Mouse (Mus musculus) spleen, adult 12 weeks (tissue): ENCODE measurements at regions not wholly inside any gene's neighbourhood (a gene's known extent, or its start where the extent isn't known, plus 50 kb on each side); places are given as distances from the start of the nearest gene placed in this dataset.

ENCODE experiments used
- DNase-seq: peaks from one replicate; pipeline ENCODE4 v3.0.0; 2022; ENCODE audit warnings: low spot score

GRCm38 (mm10) chr2:45239501-45240292, 122.5 kb upstream of the Zeb2 start:
- no peak for DNase-seq

DNA sequence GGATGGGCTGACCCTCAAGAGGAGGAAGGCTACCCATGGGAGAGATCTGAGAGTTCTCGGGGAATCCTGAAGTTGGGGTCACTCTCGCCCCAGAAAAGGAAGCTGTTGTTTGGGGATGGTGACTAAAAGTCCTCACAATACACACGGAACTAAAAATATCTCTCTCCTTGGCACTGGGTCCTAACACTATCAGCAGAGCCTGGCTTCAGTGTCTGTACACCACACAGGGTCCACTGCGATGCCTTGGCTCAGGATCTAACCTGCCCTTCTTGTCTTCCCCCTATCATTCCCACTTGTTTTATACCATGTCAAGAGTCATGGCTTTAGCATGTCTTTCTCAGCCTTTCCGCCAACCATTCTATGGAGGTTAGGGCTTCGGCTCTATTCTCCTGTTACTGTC, 121.8 kb upstream of the Zeb2 start:
- no peak for DNase-seq

GRCm38 (mm10) chr2:45236168-45236700, 119.0 kb upstream of the Zeb2 start:
- no peak for DNase-seq

GRCm38 (mm10) chr2:45234148-45234547, 117.0 kb upstream of the Zeb2 start:
- no peak for DNase-seq

- no peak for DNase-seq
Observed at GRCm38 (mm10) chr2:45230351-45231209, 113.4 kb upstream of the Zeb2 start.

DNA sequence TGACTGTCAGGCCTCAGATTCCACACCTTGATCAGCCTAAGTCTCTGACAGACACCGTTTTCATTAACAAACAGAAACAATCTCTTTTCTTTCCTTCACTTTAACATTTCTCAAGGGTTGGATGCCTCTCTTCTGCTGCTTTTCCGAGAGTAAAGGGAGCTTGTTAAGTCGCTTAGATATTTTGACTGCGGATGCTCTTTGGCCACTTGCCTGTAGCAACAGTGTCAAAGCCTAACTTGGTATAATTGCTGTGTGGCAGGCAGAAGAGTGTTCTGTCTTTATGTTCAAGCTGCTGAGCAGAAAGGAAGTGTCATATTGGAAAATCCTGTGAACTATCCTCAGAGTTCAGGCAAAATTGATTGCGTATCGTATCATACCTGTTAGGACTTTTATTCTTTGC, 112.3 kb upstream of the Zeb2 start:
- DNase-seq: no peak

- DNase-seq: no peak
Observed at GRCm38 (mm10) chr2:45227276-45227944, 110.2 kb upstream of the Zeb2 start.

DNA sequence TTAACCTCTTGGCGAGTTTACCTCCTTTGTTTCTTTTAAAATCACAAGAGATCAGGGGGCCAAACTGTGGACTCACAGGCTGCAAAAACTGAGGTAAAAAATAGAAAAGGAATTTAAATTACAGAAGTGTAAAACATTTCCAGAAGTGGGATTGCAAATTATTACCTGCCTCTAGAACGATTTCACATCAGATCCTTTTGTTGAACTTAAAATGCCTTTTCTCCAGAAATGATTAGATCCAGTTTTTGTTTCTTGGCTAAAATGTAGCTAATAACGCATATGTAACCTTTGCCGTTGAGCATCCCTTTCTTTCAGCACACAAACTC, 108.8 kb upstream of the Zeb2 start:
- DNase-seq: no peak

DNA sequence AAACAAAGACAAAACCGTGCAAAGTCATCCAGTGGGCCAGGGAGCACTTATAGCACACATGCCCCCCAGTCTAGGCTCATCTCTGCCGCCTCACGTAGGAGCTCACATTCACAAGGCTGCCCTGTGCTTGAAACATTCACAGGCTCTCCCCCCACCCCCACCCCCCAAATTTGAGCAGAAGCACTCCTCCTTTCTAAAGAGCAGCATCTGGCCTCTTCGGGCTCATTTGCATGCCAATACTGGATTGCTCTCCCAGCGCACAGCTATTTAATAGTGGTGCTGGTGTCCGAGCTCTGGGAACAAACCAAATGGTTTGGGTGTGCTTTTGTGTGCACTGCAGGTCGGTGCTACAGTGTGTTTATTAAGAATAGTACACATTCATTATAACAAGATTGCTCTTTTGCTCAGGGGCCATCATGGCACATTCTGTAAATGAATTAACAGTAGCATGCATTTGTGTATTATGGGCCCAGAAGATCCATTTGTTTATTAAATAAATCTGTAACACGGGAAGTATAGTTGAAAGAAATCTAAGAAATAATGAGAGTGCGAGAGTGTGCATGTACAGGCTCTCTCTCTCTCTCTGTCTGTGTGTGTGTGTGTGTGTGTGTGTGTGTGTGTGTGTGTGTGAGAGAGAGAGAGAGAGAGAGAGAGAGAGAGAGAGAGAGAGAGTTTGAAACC, 108.3 kb upstream of the Zeb2 start:
- DNase-seq: no peak

DNA sequence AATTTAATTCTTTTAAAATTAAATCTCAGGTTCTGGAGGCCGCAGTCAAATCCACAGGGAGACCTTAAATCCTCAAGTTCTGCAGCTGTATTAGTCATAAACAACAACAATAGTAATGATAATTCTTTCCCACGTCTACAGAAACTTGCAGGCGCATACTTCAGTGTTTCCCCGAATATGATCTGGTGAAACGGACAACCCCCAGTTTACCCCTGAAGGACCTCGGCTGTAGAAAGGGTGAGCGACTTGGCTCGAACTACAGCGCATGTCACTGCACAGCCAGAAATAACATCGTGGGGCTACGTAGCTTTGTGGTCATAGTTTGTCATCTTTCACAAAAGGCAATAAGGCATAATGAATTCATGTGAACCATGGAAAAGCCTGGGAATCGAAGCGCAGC, 105.0 kb upstream of the Zeb2 start:
- DNase-seq: no peak

GRCm38 (mm10) chr2:45219851-45220250, 102.7 kb upstream of the Zeb2 start:
- no peak for DNase-seq

DNA sequence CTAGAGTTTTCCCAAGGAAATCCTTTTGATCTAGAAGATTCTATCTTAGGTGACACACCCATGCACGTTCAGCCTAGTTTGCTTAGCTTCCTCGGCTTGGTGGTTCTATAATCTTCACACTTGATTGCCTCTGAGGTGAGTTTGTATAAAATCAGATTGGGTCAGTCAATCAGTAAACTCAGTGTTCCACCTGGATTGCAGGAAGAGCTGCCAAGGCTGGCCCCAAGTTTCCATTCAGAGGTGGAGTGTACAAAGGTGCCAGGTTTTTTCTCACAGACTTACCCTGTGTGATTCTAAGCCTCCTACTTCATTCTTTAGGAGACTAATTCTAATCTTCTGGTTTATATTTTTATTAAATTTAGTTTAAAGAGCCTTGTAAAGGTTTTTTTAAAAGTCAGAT, 95.6 kb upstream of the Zeb2 start:
- no peak for DNase-seq

DNA sequence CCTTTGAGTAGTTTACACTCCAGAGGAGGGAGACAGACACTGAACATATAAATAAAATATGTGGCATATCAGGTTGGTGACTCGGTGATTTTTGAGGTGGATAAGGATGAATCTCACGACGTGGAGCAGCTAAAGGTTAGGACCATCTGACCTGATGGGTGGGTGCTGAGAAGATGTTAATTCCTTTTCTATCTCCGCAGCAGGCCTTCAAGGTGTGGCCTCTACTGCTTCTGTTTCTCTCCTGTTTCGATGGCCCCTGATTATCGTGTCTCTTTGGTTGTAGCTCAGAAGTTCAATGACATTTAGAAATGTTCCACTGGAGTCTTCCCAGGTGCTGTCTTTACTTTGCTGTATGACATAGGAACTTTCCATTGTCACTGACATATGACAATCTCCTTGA, 91.3 kb upstream of the Zeb2 start:
- DNase-seq: no peak

DNA sequence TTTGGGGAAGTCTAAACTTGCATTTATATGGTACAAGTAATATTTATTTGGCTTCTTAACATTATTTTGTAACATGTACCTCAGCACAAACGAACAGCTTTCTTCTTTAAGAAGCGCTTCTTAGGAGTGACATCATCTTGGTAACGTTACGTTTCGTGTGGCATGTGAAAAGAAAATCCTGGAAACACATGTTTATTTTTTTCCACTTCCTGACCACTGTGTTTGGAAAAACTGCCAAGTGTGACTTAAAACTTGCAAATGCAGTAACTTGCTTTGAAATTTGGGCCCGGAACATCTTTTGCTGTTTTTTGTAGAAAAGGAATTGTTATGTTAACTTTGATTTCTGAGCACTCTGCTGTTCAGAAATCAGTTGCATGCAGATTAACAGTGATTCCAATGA, 88.6 kb upstream of the Zeb2 start:
- no peak for DNase-seq

DNA sequence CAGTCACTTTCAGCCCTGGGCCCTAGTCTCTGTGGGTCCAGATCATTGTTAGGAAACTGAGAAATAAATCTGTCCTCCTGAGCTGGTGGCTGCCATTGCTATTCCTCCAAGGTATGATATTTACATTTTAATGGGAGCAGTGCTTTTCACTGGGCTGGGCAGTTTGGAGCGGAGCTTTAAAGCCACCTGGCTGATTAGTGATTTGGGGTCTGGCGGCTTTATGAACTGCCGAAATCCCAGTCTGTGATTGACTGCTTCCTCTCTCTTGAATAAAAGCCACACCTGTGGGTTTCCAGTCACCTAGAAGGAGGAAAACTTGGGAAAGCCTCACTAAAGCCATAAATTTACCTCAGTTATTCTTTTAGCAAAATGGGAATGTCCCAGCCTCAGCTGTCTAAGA, 88.0 kb upstream of the Zeb2 start:
- no peak for DNase-seq

GRCm38 (mm10) chr2:45197955-45198631, 80.9 kb upstream of the Zeb2 start:
- DNase-seq: no peak

DNA sequence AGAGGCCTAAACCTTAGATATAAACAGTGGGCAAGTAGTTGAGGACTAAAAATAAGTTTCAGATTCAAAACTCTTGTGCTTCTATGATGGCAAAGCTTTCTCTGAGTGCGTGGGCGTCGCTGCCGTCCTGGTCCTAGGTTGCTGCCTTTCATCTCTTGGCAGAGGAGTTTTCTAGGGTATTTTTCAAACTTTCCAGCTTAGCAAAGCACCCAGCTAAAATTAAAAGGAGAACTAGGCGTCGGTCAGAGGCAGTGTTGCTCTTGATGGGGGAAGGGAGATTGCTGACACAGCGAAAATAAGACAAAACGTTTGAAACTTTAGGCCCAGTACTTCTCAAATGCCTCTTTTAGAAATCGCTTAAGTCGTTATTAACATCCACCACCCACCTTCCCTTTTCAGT, 80.1 kb upstream of the Zeb2 start:
- no peak for DNase-seq

DNA sequence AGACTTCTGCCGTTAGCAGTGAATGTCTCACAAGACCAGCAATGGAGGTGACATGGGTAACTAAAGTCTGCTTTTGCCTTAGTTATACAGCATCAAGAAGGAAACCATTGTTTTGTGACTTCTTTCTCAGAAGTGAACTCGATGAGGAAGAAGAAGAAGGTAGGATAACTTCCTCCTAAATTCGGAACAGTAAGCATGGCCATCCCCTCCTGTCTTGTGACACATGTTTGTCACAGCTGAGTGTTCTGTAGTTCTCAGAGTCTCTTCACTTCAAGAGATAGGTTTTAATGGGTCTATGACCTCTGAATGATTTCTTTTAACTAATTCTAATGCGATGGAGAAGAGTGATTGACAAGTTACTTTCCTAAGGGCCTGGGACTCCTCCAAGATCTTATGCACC, 79.3 kb upstream of the Zeb2 start:
- DNase-seq: no peak

DNA sequence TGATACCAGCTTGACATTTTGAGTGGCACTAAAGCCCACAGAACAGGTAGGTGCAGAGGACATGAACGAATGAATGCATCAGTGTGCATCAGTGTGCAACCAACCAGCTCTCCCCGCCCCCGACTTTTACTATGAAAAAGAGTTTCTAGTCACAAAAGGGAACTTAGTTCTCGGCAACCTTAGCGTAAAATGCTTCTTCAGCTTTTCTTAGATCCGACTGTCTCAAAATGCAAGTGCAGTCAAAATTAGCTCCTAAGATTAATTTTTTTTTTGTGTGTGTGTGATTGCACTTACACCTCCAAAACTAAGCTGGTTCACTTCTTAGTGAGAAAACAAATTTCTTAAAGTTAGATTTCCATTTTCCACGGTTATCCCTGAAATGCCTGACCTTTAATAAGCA, 77.1 kb upstream of the Zeb2 start:
- no peak for DNase-seq

DNA sequence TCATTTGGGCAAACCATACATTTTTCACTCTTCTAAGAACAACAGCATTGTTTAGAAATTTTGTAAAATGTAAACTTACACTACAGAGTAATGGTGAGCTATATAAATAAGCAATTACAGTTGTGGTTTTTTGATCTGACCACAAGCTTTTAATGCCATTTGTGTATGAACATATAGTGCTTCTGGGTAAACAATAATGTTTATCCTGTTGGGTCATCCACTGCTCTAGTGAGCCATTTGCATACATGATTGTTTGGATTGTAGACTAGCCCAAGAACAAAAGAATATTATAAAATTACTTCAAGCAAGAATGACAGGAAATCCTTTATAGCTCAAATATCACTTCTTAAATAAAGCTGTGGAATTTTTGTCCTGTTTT, 68.4 kb upstream of the Zeb2 start:
- DNase-seq: no peak

- no peak for DNase-seq
Observed at GRCm38 (mm10) chr2:45184704-45185620, 67.8 kb upstream of the Zeb2 start.
